Mouse (Mus musculus) adrenal gland, postnatal 14 days (tissue): ENCODE data around the gene Gramd1c. TPM values are rescaled to one million over a fixed set of nuclear protein-coding genes. Genes with fewer than 3 reads are reported as not detected.

ENCODE experiments used
- DNase-seq: peaks from one replicate; pipeline ENCODE4 v3.0.0; 2021; ENCODE audit warnings: mixed read lengths
- total RNA-seq: library from RNA; stranded (reverse); gene quantifications from 2 replicates; pipeline ENCODE4 v1.2.3, GENCODE M21; 2021

The Gramd1c gene
- total RNA-seq, 1 experiment from 2014 or later = 5.1 TPM

DNA sequence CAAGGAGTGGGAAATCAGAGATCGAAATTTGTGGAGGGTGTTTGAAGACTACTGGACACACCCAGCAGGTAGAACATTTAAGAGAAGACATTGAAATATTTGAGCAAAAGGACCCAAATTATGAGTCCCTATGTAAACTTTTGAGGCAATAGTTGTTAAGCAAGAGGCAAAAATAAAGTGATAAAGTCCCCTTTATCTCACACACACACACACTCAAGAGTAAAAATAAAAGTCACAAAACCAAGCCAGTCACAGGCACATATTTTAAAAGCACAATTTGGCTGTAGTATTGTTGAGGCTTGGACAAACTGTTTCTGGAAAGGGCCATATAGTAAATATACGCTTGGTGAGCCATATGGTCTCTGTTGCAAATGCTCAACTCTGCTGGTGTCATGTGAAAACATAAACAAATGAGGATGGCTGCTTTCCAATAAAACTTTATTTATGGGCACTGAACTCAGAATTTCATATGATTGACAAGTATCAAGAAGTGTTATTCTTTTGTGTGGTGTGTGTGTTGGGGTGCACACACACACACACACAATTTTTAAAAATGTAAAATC lies 44.1 kb downstream of the Gramd1c start:
- DNase-seq = no peak

- no peak for DNase-seq
These were observed 44.8 kb downstream of the Gramd1c start for GRCm38 (mm10) chr16:44018372-44018771.

GRCm38 (mm10) chr16:44017707-44018106 lies 45.4 kb downstream of the Gramd1c start:
- no peak for DNase-seq

- DNase-seq = peak; percentile 54
These were observed 47.0 kb downstream of the Gramd1c start for GRCm38 (mm10) chr16:44016164-44016563.

DNA sequence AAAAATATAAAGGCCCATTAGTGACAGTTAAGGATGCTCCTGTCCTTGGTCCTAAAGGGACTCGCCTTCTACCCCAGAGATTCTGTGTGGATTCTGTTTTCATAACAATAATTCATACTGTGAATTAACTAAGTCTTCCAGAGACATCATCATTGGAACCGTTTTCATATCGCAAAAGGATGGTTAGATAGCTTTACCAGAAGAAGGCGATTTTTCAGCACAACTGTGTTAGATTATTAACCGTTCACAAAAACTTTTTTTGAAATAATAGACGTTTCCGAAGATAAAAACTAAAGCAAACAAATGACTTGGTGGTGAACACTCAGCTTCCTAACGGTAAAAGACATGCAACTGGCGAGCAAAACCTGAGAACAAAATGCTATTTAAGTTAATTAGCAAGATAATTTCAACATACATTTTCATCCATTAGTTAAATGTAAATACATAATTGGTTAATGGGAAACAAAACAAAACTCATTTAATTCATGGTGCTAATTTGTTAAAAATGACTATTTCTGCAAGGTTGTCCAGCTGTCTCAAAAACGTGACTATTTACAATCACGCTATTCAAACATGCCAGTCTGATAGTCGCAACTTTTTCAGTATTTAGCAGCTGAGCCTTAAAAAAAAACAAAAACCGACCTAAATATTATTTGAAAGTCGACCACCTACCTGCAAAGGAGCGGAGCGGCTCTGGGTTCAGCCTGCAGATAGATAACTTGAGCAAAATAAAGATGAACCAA lies 47.6 kb downstream of the Gramd1c start:
- no peak for DNase-seq

GRCm38 (mm10) chr16:44011010-44011409 lies 52.1 kb downstream of the Gramd1c start:
- no peak for DNase-seq

- DNase-seq = peak; percentile 10
These were observed 61.1 kb downstream of the Gramd1c start for GRCm38 (mm10) chr16:44002086-44002485.

DNA sequence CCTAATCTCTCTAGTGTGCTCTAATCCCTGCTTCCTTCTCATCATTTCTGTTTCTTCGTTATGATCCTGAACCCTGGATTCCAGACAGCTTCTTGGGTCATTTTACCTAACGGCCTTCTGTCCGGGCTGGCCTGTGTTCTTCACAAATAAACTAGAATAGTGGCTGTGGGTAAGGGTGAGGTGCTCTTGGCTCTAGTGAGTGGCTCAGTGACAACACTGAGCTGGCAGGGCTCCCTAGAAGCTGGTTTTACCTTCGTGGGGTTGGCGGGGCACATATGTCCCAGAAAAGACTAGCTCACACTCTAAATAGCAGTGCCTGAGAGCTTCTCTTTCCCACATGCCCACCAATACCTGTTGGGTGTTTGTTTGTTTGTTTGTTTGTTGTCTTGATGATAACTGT lies 63.6 kb downstream of the Gramd1c start:
- peak; percentile 27 for DNase-seq

- peak; percentile 35 for DNase-seq
These were observed 64.0 kb downstream of the Gramd1c start for GRCm38 (mm10) chr16:43999111-43999510.

DNA sequence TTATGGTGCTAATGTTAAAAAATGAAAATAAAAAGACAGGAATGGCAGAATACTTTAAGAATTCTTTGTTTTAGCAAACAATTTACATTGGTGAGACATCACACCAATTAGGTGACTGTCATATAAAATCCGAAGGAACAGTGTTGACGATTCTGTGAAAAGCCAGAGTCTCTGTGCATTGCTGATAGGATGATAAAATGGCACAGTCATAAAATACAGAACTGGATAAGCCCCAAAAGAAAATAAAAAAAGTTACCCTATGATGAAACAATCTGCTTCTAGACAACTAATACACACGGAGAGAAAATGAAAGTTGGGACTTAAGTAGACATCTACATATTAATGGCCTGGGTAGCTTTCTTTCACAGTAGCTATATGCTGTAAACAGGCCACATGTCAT lies 68.5 kb downstream of the Gramd1c start:
- no peak for DNase-seq

GRCm38 (mm10) chr16:43986299-43986698 lies 76.8 kb downstream of the Gramd1c start:
- DNase-seq = no peak

- no peak for DNase-seq
These were observed 83.0 kb downstream of the Gramd1c start for GRCm38 (mm10) chr16:43980110-43980609.

DNA sequence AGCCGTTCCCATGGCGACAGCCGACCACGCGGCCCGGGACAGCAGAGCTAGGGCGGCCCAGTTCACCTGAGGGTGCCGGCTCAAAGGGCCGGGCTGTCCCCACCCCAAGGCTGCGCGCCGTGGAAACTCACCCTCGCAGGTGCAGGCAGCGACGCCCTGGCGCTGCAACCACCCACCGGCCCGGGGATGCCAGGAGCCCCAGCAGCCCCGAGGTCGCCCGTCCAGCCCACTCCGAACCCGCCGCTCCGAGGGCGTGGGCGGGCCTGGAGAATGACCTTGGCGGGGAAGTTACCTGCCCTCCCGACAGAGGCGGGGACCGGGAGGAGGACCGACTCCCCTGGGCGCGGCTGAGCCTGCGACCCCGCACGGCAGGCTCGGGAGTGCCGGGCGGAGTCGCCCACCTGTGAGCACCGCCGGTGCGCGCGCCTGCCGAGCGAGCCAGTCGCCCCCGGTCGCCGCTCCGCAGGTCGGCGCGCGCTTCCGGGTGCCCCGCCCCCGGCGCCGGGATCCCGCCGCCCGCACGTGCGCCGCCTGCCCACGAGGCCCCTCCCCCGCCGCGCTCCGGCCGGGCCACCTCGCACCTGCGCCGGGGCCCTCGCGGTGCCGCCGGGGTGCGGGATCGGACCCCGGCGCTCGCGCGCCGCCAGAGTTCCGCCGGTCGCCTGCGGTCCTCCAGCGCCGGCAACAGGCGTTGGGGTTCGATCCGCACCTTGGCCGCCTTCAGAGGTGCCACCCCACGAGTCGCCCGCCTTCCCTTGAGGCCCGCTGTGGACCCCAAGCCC lies 83.6 kb downstream of the Gramd1c start, which contains the start of gene Zdhhc23:
Zdhhc23 (minus strand) TSS at position 464 of the 782 bp plus-strand sequence.
- DNase-seq = peak; percentile 62

GRCm38 (mm10) chr16:43979010-43979327 lies 84.2 kb downstream of the Gramd1c start:
- no peak for DNase-seq

- DNase-seq = no peak
These were observed 89.4 kb downstream of the Gramd1c start for GRCm38 (mm10) chr16:43973606-43974220.

GRCm38 (mm10) chr16:43973147-43973546 lies 90.0 kb downstream of the Gramd1c start:
- no peak for DNase-seq

- DNase-seq = no peak
These were observed 90.8 kb downstream of the Gramd1c start for GRCm38 (mm10) chr16:43972391-43972790.

DNA sequence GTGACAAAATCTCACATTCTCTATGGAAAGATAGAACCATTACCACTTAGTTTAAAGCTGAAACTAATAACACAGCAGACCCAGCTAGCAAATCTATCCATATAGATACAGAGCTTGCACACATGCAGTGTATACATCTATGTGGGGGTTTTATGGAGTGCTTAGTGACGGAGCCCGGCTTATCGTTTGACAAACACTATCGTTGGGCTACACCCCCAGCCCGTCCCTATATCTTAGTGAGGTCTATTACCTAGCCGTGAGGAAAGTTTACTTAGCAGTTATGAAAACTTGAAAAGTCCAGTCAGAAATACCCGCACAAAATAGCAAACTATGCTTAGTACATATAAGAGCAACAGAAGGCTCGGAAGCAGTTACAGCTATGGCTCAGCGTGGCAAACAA lies 91.4 kb downstream of the Gramd1c start:
- DNase-seq = no peak

DNA sequence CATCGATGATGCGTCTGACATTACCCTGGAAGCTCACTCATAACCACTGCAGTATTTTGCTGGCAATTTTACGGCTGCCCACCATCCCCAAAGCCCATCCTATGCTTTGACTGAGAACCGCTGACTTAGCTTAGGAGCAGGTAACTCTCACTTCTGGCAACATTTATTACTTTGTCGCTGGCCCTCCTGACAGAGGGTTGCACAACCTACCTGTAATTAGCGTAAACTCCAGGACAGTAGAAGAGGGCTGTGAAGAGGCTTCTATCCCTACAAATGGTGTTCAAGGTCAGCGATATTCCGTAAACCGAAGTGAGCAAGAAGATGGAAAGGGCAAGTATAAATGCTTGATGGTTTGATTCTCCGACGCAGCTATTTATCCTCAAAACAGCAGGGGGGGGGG lies 92.0 kb downstream of the Gramd1c start:
- DNase-seq = no peak

GRCm38 (mm10) chr16:43970426-43970825 lies 92.7 kb downstream of the Gramd1c start:
- no peak for DNase-seq

GRCm38 (mm10) chr16:43965781-43966389 lies 97.3 kb downstream of the Gramd1c start:
- DNase-seq = no peak

- no peak for DNase-seq
These were observed 99.4 kb downstream of the Gramd1c start for GRCm38 (mm10) chr16:43963780-43964179.
